Comparison of ENCODE assay signal across 17 mouse cellular contexts in the genomic region with DNA sequence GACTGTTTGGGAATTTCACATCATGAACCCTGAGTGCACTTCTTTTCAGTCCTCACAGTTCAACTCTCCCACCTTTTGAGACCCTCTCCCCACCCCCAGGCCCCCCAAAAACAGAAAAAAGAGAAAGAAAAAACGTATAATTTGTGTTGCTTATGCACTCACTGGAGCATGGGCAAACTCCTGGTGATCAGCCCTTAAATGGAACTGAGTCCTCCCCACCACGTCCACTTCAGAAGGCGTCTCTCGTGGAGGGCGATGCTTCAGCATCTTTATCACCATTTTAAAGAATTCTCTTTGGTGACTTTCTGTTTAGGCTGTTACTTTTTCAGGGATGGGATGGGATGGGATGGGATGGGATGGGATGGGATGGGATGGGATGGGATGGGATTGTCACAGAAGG. TPM values are rescaled to one million over a fixed set of nuclear protein-coding genes. Genes with fewer than 3 reads are reported as not detected.
"Had no signal": no experiment of that assay in that cellular context is flagged by ENCODE, and none has a peak within 500 bp of the region (broad histone marks: within the 10 kb centered on the region; RNA-seq: fewer than 3 reads in every experiment).

No protein-coding gene starts in this region.

- H3K9ac ChIP-seq: lung, embryonic 14.5 days; midbrain, embryonic 15.5 days; neural tube, embryonic 12.5 days; stomach, embryonic 15.5 days had no signal

- H3K27me3 ChIP-seq: midbrain, embryonic 15.5 days; neural tube, embryonic 12.5 days; stomach, embryonic 15.5 days had no signal

- H3K4me1 ChIP-seq: midbrain, embryonic 15.5 days; neural tube, embryonic 12.5 days; stomach, embryonic 15.5 days had no signal

- ATAC-seq: midbrain, embryonic 15.5 days had no signal

- H3K4me3 ChIP-seq: midbrain, embryonic 15.5 days; neural tube, embryonic 12.5 days; stomach, embryonic 15.5 days had no signal

- DNase-seq: lung, adult 18-20 months; lung, embryonic 14.5 days; lung, postnatal 10 days; right cerebral cortex, postnatal 14 days; thymus, adult 2 months; thymus, postnatal 25 days; thymus, postnatal 4 days had no signal

- H3K4me2 ChIP-seq: lung, embryonic 14.5 days; midbrain, embryonic 11.5 days; midbrain, embryonic 15.5 days; neural tube, embryonic 12.5 days; stomach, embryonic 15.5 days had no signal

- H3K9me3 ChIP-seq: midbrain, embryonic 15.5 days; neural tube, embryonic 12.5 days; stomach, embryonic 15.5 days had no signal

- H3K36me3 ChIP-seq: midbrain, embryonic 15.5 days; neural tube, embryonic 12.5 days; stomach, embryonic 15.5 days had no signal

- H3K27ac ChIP-seq: macrophage; midbrain, embryonic 15.5 days; neural tube, embryonic 12.5 days; stomach, embryonic 15.5 days; stomach, postnatal 0 days had no signal

RNA-seq across cellular contexts. Expression of a gene that starts 39.4 kb away (rescaled TPM):
- total RNA-seq: megakaryocyte progenitor cell, adult 5-6 weeks; midbrain, postnatal 0 days; neutrophil, adult 5-6 weeks had no signal
- polyA plus RNA-seq: macrophage; spleen, adult 2 months had no signal
